Mouse (Mus musculus): ENCODE data around the gene Tpk1.

DNA sequence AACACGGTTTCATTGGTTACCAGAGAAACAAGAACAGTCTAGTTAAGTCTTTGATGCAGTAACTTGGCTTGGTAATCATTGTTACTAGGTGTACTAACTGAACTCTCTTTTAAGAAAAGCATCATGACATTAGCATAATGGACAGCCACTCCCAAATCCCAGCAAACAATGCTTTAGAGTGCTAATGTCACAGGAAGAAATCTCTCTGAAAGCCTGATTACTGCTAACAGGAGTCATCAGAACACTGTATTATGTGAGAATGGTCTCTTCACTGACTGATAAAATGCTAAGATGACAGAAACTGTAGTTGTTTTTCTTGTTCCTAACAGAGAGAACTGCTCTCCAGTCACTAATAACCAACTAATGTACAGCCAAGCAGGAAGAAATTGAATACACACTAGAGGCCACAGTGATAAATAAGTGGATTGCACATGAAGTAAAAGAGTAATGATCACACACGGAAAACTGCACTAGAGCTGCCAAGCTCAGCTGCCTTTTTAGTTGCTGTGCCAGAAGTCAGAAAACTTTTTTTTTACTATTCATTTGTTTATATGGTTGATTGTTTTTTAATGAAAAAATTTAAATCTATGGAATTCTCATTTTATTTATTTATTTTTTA, 128.7 kb downstream of the Tpk1 start:
- TF ChIP-seq CTCF (conservative IDR thresholded peaks at IDR 0.05; ENCODE audit: insufficient read depth, insufficient read length, low read depth, low read length): no peak
- TF ChIP-seq POLR2A (IDR thresholded peaks at IDR 0.05; ENCODE audit: low read depth, low read length): no peak
